20 mouse cellular contexts compared by ENCODE assay signal in the genomic region with DNA sequence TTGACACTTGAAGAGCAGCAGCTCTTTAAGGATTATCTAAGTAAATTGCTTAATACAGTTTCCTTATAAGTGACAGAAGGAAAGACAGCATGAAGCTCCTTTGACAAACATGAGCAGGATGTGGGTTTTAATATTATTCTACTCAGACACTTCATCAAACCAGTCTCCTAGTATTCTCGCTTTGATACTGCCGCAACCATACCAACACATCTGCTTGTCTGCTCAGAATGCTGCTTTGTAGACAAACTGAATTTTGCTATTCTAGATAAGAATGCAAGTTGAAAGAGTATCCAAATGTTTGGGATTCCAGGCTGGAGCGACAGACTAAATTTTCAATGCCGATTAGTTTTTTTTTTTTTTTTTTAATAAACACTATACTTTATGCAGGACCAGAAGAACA.
"Had no signal": no experiment of that assay in that cellular context is flagged by ENCODE, and none has a peak within 500 bp of the region (broad histone marks: within the 10 kb centered on the region; RNA-seq: fewer than 3 reads in every experiment).

No protein-coding gene starts in this region.

- H3K4me2 ChIP-seq: liver, embryonic 12.5 days; liver, embryonic 15.5 days; midbrain, embryonic 13.5 days; neural tube, embryonic 13.5 days; stomach, embryonic 15.5 days had no signal

- H3K27me3 ChIP-seq: liver, embryonic 12.5 days; liver, embryonic 15.5 days; midbrain, embryonic 13.5 days; neural tube, embryonic 13.5 days; stomach, embryonic 15.5 days had no signal

- ATAC-seq: inflammation-experienced regulatory T-cells, adult 6 months; intestine, embryonic 16.5 days; liver, embryonic 12.5 days; midbrain, embryonic 13.5 days; midbrain, embryonic 16.5 days had no signal

- H3K27ac ChIP-seq: left cerebral cortex, adult 2 months; liver, embryonic 12.5 days; liver, embryonic 15.5 days; macrophage; midbrain, embryonic 13.5 days; neural tube, embryonic 13.5 days; stomach, embryonic 15.5 days had no signal

- H3K36me3 ChIP-seq: liver, embryonic 12.5 days; liver, embryonic 15.5 days; midbrain, embryonic 13.5 days; neural tube, embryonic 13.5 days; stomach, embryonic 15.5 days had no signal

- H3K4me3 ChIP-seq: left cerebral cortex, adult 2 months; liver, embryonic 12.5 days; liver, embryonic 15.5 days; midbrain, embryonic 13.5 days; myocyte; neural tube, embryonic 13.5 days; stomach, embryonic 15.5 days had no signal

- H3K4me1 ChIP-seq: liver, embryonic 12.5 days; liver, embryonic 15.5 days; midbrain, embryonic 13.5 days; neural tube, embryonic 13.5 days; stomach, embryonic 15.5 days had no signal

- DNase-seq: kidney, adult 18-20 months; kidney, adult 9 months; kidney, postnatal 14 days; kidney, postnatal 4 days; layer of hippocampus, postnatal 36 days; retina, postnatal 1 day; right cerebral cortex, postnatal 25 days; spleen, adult 18-20 months; thymus, postnatal 25 days had no signal

- H3K9me3 ChIP-seq: liver, embryonic 12.5 days; liver, embryonic 15.5 days; midbrain, embryonic 13.5 days; neural tube, embryonic 13.5 days; stomach, embryonic 15.5 days had no signal

- H3K9ac ChIP-seq: liver, embryonic 12.5 days; liver, embryonic 15.5 days; midbrain, embryonic 13.5 days; neural tube, embryonic 13.5 days; stomach, embryonic 15.5 days had no signal
